Mouse (Mus musculus): ENCODE results near the gene Mbnl1. TPM values are rescaled to one million over a fixed set of nuclear protein-coding genes. Genes with fewer than 3 reads are reported as not detected.

The Mbnl1 gene
- polyA plus RNA-seq, 2 experiments from 2014 or later: 667 to 875 TPM

- ATAC-seq: no peak
Measured at GRCm38 (mm10) chr3:60615057-60615606, 142.5 kb downstream of the Mbnl1 start.

GRCm38 (mm10) chr3:60615615-60616014 lies 143.0 kb downstream of the Mbnl1 start:
- peak; percentile 16 for ATAC-seq

- no peak for ATAC-seq
Measured at GRCm38 (mm10) chr3:60616147-60616546, 143.5 kb downstream of the Mbnl1 start.

- ATAC-seq: no peak
Measured at GRCm38 (mm10) chr3:60617643-60618042, 145.0 kb downstream of the Mbnl1 start.

GRCm38 (mm10) chr3:60620236-60620635 lies 147.6 kb downstream of the Mbnl1 start:
- ATAC-seq: no peak

- no peak for ATAC-seq
Measured at GRCm38 (mm10) chr3:60631183-60631582, 158.6 kb downstream of the Mbnl1 start.

DNA sequence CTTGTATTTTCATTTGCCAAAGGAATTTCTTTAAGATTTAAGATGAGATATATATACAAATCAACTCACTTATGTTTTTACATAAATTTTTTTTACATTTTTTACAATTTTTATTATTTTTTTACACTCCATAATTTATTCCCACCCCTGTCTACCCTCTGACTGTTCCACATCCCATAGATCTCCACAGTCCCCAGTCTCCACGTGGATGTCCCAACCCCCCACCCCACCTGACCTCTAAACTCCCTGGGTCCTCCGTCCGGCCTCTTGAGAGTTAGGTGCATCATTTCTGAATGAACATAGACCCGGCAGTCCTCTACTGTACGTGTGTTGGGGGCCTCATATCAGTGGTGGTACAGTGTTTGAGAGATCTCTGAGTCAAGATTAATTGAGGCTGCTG lies 159.1 kb downstream of the Mbnl1 start:
- no peak for ATAC-seq

- no peak for ATAC-seq
Measured at GRCm38 (mm10) chr3:60632796-60633466, 160.3 kb downstream of the Mbnl1 start.

- no peak for ATAC-seq
Measured at GRCm38 (mm10) chr3:60638530-60638929, 165.9 kb downstream of the Mbnl1 start.

- no peak for ATAC-seq
Measured at GRCm38 (mm10) chr3:60639135-60639534, 166.5 kb downstream of the Mbnl1 start.

- no peak for ATAC-seq
Measured at GRCm38 (mm10) chr3:60642227-60642626, 169.6 kb downstream of the Mbnl1 start.

DNA sequence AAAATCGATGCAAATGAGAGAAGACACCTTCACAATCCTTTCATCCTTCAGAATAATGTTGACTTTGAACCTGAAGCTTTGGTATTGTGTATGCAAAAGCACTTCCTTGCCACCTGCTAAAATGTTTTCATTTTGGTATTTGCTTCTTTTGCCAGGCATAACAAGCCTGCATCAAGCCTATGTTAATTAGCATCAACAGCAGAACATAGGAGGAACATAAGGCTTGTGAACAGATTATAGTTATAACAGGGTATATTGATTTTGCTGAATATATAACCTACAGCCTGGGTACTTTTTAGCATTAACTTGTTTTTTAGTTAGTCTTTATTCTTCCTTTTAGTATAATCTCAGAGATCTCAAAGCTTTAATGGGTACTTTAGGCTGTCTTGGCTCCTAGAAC lies 172.9 kb downstream of the Mbnl1 start:
- ATAC-seq: no peak

DNA sequence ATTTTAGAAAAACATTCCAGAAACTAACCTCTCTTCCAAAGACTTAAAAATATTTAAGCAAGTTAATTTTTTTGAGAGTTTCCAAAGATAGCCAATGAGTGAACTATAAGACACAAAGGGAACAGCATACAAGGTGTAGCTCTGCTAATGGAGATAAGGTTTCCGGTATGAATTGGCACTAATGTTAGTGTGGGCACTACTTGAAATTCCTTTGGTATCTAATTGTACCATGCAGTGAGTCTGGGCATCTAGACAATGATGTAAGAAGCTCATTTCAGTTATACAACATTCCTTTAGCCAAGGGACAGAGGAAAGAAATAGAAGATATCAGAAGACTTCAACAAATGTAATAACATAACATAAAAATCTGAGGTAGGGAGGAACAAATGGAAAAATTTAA lies 175.7 kb downstream of the Mbnl1 start:
- ATAC-seq: no peak

DNA sequence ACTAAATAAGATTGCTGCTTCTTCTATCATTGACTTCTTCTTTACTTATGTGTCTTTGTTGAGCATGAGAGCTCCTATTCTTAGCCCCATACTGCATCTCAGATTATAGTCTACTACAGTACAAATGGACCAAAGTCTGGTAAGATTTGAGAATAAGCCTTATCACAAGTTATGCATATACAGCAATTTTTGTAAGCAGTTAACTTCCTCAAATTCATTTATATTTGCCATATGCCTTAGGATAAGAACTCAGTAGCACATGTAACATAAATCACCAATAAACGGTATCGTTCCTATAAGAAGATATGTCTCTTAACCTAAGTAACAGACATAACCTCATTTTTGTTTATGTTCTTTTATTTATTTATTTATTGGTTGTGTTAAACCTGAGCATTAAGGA lies 188.1 kb downstream of the Mbnl1 start:
- no peak for ATAC-seq

Data from activated CD4-positive, CD25-positive, alpha-beta regulatory T cell, adult 4 months (primary cell).